Mouse (Mus musculus): ENCODE data around the gene Gpr4. TPM values are rescaled to one million over a fixed set of nuclear protein-coding genes. Genes with fewer than 3 reads are reported as not detected.

The Gpr4 gene
- 1.4 and 1.7 TPM in 2 replicates for polyA plus RNA-seq (2016; fragmentation: Nextera tagmentation; extraction: Ambion mirVana)

DNA sequence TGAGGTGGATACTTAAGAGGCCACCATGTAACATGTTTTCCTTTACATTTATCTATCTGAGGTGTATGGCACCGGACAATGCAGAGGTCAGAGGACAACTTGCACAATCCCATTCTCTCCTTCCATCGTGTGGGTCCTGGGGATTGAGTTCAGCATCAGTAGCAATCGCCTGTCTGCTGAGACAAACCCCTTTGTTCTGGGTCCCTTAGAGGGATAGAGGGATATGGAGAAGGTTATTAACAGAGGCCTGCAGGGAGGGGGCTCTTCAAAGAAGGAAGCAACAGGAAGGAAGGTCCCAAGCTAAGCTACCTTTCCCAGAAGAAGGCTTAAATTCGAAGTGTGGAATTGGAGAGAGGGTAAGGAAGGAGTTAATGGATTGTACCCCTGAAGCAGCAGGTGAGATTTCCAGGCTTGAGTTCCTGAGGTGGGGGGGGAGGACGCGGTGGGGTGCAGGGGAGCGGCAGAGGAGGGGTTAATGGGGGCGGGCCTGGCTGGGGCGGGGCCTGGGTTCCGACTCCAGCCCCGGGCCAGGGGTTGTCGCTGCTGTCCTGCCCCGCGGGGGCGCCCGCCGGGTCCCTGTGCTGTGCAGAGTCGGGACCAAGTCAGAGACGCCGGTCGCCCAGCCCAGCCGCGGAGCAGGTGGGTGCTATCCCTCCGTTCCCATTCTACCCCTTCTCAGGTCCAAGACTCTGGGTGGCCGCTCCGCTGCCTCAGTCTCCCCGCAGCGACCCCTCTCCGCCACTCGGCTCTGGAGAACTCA lies at the start of gene Gpr4:
Gpr4 (plus strand) TSS at position 543 of the 760 bp plus-strand sequence.
- Histone ChIP-seq H3K4me2 (replicated peaks) (peak within 1 kb of the TSS; percentile 80), H3K4me1 (peaks cover 20% of the 10 kb centered on the region), H3K27ac (no peak within 1 kb of the TSS), H3K9me3 (no peaks in the 10 kb centered on the region), H3K36me3 (no peaks in the 10 kb centered on the region), H3K27me3 (peaks cover 30% of the 10 kb centered on the region), H3K4me3 (peak within 1 kb of the TSS; percentile 46), H3K9ac (peak within 1 kb of the TSS; percentile 38; the same call in 1 of the 2 replicates)
- WGBS, result 3% methylated on average over 28 of the region's 30 CpGs
- 0 out of 2 replicates have a peak, but pooled peaks have one; percentile 65 for ATAC-seq (ENCODE audit: insufficient number of reproducible peaks, insufficient read depth, low FRiP score, low TSS enrichment)

- H3K9me3 ChIP-seq, result no peaks in the 10 kb centered on the region
- no peak overlapping the region for H3K4me3 ChIP-seq
- H3K27me3 ChIP-seq, result peaks cover 48% of the 10 kb centered on the region
- no peak overlapping the region for H3K27ac ChIP-seq
- peaks cover 18% of the 10 kb centered on the region for H3K4me1 ChIP-seq
- no peaks in the 10 kb centered on the region for H3K36me3 ChIP-seq
- WGBS, result 83% methylated on average over 7 of the region's 7 CpGs
- ATAC-seq (ENCODE audit: insufficient number of reproducible peaks, insufficient read depth, low FRiP score, low TSS enrichment), result no peak
- no peak overlapping the region for H3K4me2 ChIP-seq (replicated peaks)
- H3K9ac ChIP-seq, result no peak overlapping the region
These were observed 49.4 kb upstream of the Gpr4 start for GRCm38 (mm10) chr7:19162928-19163327.

DNA sequence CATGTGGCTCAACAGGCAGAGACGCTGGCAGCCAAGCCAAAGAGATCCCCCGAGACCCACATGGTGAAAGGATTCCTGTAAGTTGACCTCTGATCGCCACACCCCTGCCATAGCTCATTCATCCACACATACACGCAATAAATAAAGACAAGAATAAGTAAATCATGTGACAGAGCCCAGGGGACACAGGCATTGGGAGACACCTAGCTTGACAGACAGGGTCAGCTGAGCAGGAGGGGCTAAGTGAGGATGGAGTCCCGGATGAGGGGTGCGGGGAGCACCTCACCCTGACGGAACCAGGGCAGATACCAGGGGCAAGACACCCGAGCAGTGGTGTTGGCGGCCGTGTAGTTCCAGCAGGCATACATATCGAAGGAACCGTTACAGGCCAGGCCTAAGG lies 48.6 kb upstream of the Gpr4 start:
- 24% methylated on average over 12 of the region's 12 CpGs for WGBS
- Histone ChIP-seq H3K27ac (no peak overlapping the region), H3K9ac (no peak overlapping the region)

DNA sequence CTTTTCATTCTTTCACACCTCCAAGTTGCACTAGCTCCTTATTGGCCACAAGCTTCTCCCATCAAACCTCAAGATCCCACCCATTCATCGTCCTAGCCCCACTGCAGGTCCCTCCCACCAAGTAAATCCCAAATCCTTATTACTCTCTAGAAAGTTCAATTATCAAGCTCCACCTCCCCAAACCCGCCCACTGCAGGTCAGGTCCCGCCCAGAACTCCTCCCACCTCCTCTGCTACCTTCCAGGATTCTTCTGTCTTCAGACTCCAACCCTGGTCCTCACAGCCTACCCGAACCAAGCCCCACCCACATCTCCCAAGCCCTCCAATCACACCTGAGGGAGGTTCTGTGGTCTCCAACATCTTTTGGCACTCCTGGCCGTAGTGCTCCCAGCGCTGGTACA lies 48.1 kb upstream of the Gpr4 start:
- Histone ChIP-seq H3K4me1 (peaks cover 18% of the 10 kb centered on the region), H3K4me3 (no peak overlapping the region), H3K9me3 (no peaks in the 10 kb centered on the region), H3K4me2 (replicated peaks) (peak overlapping the region; percentile 36), H3K27ac (no peak overlapping the region), H3K36me3 (no peaks in the 10 kb centered on the region), H3K27me3 (peaks cover 40% of the 10 kb centered on the region), H3K9ac (no peak overlapping the region)
- WGBS, result 2% methylated on average over 6 of the region's 6 CpGs
- peak; percentile 44; the same call in 1 of the 2 replicates for ATAC-seq (ENCODE audit: insufficient number of reproducible peaks, insufficient read depth, low FRiP score, low TSS enrichment)

More for the DNA sequence above, 48.6 kb upstream of the Gpr4 start:
- peaks cover 18% of the 10 kb centered on the region for H3K4me1 ChIP-seq
- no peaks in the 10 kb centered on the region for H3K9me3 ChIP-seq
- H3K36me3 ChIP-seq, result no peaks in the 10 kb centered on the region
- H3K4me3 ChIP-seq, result no peak overlapping the region
- H3K27me3 ChIP-seq, result peaks cover 42% of the 10 kb centered on the region
- peak overlapping the region; percentile 36 for H3K4me2 ChIP-seq (replicated peaks)
- ATAC-seq (ENCODE audit: insufficient number of reproducible peaks, insufficient read depth, low FRiP score, low TSS enrichment), result no peak

DNA sequence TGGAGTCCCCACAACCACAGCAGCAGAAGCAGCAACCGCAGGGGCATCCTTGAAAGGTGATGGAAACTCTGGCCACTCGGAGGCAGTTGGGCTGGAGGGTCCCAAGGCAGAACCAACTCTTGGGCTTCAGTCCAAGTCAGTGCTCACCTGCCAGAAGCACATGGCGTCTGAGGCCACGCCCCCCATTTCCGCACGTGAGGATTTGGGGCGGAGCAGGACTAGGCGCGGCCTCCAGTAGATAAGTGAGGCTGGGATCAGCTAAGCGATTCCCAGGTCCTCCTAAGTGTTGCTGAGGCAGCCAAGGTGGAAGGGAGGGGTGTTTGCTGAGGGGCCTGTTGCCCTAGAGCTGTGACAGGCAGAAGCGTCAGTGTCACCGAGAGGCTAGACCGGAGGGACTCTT lies 47.4 kb upstream of the Gpr4 start:
- H3K4me2 ChIP-seq (replicated peaks), result peak overlapping the region; percentile 36; the same call in 1 of the 2 replicates
- peaks cover 32% of the 10 kb centered on the region for H3K27me3 ChIP-seq

DNA sequence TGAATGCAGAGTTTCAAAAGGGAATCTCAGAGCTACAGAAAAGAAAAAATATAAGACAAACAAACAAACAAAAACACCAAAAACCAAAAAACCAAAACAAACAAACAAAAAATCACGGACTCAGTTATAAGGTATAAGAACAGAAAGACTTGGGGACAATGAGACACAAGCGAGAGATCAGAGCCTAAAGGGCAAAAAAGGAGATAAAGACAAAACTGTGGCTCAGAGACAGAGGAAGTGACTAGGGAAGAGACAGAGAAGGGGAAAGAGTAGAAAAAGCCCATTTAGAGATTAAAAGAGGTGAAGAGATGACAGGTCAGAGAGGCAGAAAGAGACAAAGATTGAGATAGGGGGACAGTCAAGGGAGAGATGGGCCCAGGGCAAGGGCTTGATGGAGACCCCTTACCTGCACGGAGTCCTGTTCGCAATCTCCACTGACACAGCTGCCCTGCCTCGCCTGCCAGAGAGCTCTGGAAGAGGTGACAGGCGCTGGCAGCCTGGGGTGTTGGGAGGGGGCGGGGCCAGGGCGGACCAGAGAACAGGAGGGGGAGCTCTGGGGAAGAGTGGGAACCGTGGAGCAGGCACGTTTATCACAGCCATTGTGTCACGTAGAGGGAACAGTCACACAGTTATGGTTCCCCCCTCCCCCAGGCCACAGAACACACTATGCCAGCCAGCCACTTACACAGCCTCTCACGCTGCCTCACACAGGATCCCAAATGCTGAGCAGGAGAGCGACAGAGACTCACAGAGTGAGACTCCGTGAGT lies 46.5 kb upstream of the Gpr4 start, which contains the start of gene Gipr:
Gipr (minus strand) TSS at position 472 of the 768 bp plus-strand sequence.
- whole genome bisulfite sequencing, result 10% methylated on average over 14 of the region's 14 CpGs
- Histone ChIP-seq H3K27ac (no peak within 1 kb of the TSS), H3K9me3 (no peaks in the 10 kb centered on the region), H3K9ac (no peak within 1 kb of the TSS), H3K36me3 (no peaks in the 10 kb centered on the region), H3K4me1 (peaks cover 7% of the 10 kb centered on the region), H3K4me2 (replicated peaks) (peak within 1 kb of the TSS; percentile 36; the same call in 1 of the 2 replicates), H3K27me3 (peaks cover 27% of the 10 kb centered on the region), H3K4me3 (no peak within 1 kb of the TSS)
- no peak for ATAC-seq (ENCODE audit: insufficient number of reproducible peaks, insufficient read depth, low FRiP score, low TSS enrichment)

More for the DNA sequence above, 47.4 kb upstream of the Gpr4 start:
- Histone ChIP-seq H3K4me1 (peaks cover 12% of the 10 kb centered on the region), H3K9me3 (no peaks in the 10 kb centered on the region), H3K4me3 (no peak overlapping the region), H3K36me3 (no peaks in the 10 kb centered on the region), H3K9ac (no peak overlapping the region), H3K27ac (no peak overlapping the region)
- WGBS, result 2% methylated on average over 13 of the region's 13 CpGs
- ATAC-seq (ENCODE audit: insufficient number of reproducible peaks, insufficient read depth, low FRiP score, low TSS enrichment), result no peak

DNA sequence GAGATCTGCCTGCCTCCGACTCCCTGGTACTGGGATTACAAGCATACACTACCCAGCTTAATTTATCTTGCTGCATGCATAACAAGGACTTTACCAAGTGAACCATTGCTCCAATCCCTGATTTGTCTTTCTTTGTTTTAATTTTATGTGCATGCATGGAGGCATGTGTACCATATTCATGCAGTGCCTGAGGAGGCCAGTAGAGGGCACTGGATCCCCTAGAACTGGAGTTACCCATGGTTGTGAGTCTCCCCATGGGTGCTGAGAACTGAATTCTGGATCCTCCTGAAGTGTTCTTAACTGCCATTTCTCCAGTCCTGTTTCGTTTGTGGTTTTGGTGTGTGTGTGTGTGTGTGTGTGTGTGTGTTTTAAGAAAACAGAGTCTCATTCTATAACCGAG lies 45.3 kb upstream of the Gpr4 start:
- peaks cover 27% of the 10 kb centered on the region for H3K27me3 ChIP-seq
- no peaks in the 10 kb centered on the region for H3K36me3 ChIP-seq
- no peak overlapping the region for H3K9ac ChIP-seq
- H3K4me2 ChIP-seq (replicated peaks), result no peak overlapping the region
- H3K9me3 ChIP-seq, result no peaks in the 10 kb centered on the region
- H3K4me1 ChIP-seq, result peaks cover 8% of the 10 kb centered on the region
- no peak overlapping the region for H3K27ac ChIP-seq
- ATAC-seq (ENCODE audit: insufficient number of reproducible peaks, insufficient read depth, low FRiP score, low TSS enrichment), result no peak
- no peak overlapping the region for H3K4me3 ChIP-seq
- 86% methylated on average over 3 of the region's 3 CpGs for WGBS

DNA sequence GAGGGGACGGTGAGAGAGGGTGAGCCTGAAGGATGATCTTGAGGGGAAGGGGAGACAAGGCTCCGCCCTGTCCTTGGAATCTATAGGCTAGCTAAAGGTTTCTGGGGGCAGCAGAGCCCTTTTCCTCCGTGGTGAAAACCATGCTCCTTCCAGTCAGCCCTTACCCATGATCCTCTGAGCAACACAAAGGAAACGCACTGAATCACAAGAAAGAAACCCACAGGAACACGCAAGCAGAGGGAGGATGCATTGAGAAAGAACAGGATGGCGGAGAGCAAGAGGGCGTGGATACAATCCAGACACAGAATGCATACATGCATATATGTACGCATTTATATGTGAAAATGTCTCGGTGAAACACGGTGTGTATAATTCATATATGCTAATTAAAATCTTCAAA lies 42.8 kb upstream of the Gpr4 start:
- H3K27me3 ChIP-seq, result peaks cover 15% of the 10 kb centered on the region
- no peak overlapping the region for H3K4me2 ChIP-seq (replicated peaks)
- no peaks in the 10 kb centered on the region for H3K9me3 ChIP-seq
- no peak overlapping the region for H3K4me3 ChIP-seq
- ATAC-seq (ENCODE audit: insufficient number of reproducible peaks, insufficient read depth, low FRiP score, low TSS enrichment), result no peak
- H3K36me3 ChIP-seq, result no peaks in the 10 kb centered on the region
- H3K4me1 ChIP-seq, result peaks cover 12% of the 10 kb centered on the region; the same call in 1 of the 2 replicates
- no peak overlapping the region for H3K27ac ChIP-seq
- WGBS, result 64% methylated on average over 10 of the region's 10 CpGs
- no peak overlapping the region for H3K9ac ChIP-seq

- no peak overlapping the region for H3K4me2 ChIP-seq (replicated peaks)
- no peak overlapping the region for H3K9ac ChIP-seq
- 62% methylated on average over 8 of the region's 8 CpGs for WGBS
- no peak overlapping the region for H3K27ac ChIP-seq
- H3K36me3 ChIP-seq, result no peaks in the 10 kb centered on the region
- peaks cover 14% of the 10 kb centered on the region for H3K27me3 ChIP-seq
- no peak for ATAC-seq (ENCODE audit: insufficient number of reproducible peaks, insufficient read depth, low FRiP score, low TSS enrichment)
- H3K4me3 ChIP-seq, result no peak overlapping the region
- 0 out of 2 replicates have a peak, but pooled peaks cover 10% of the 10 kb centered on the region for H3K4me1 ChIP-seq
- H3K9me3 ChIP-seq, result no peaks in the 10 kb centered on the region
These were observed 42.2 kb upstream of the Gpr4 start for GRCm38 (mm10) chr7:19170142-19170541.

DNA sequence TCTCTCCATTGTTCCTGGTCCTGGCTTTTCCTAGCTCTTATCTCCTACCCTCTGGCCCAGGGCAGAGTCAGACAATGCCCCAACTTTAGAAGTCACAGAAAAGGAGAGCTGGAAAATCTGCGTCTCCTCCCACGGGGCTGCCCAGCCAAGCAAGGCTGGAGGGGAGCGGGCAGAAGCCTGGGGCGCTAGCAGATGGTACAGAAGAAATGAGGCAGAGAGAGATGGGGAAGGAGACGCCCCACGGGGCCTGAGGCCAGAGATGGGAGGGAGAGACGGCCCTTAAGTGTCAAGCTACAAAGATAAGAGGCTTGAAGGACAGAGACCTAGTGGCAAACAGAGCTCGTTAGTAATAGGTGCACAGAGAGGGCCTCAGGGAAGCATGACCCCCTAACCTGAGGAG lies 40.5 kb upstream of the Gpr4 start:
- Histone ChIP-seq H3K4me1 (peaks cover 16% of the 10 kb centered on the region), H3K27ac (no peak overlapping the region; the same call in 1 of the 2 replicates), H3K36me3 (no peaks in the 10 kb centered on the region), H3K4me2 (replicated peaks) (no peak overlapping the region; the same call in 1 of the 2 replicates), H3K9ac (no peak overlapping the region), H3K9me3 (0 out of 2 replicates have a peak, but pooled peaks cover 5% of the 10 kb centered on the region), H3K4me3 (no peak overlapping the region), H3K27me3 (peaks cover 21% of the 10 kb centered on the region)
- WGBS, result 46% methylated on average over 8 of the region's 8 CpGs
- ATAC-seq (ENCODE audit: insufficient number of reproducible peaks, insufficient read depth, low FRiP score, low TSS enrichment), result no peak

- 0 out of 2 replicates have a peak, but pooled peaks cover 5% of the 10 kb centered on the region for H3K9me3 ChIP-seq
- peak overlapping the region; percentile 39 for H3K9ac ChIP-seq
- peaks cover 18% of the 10 kb centered on the region for H3K4me1 ChIP-seq
- H3K27ac ChIP-seq, result no peak overlapping the region; the same call in 1 of the 2 replicates
- no peaks in the 10 kb centered on the region for H3K36me3 ChIP-seq
- no peak; the same call in 1 of the 2 replicates for ATAC-seq (ENCODE audit: insufficient number of reproducible peaks, insufficient read depth, low FRiP score, low TSS enrichment)
- 5% methylated on average over 17 of the region's 17 CpGs for WGBS
- H3K27me3 ChIP-seq, result peaks cover 31% of the 10 kb centered on the region
- peak overlapping the region; percentile 29 for H3K4me3 ChIP-seq
- peak overlapping the region; percentile 53 for H3K4me2 ChIP-seq (replicated peaks)
These were observed 39.5 kb upstream of the Gpr4 start for GRCm38 (mm10) chr7:19172874-19173273.

Data from embryonic facial prominence, embryonic 12.5 days (tissue).